Mouse (Mus musculus) C2C12 (cell line): ENCODE measurements around the gene Nrm. TPM values are rescaled to one million over a fixed set of nuclear protein-coding genes. Genes with fewer than 3 reads are reported as not detected.

Experiments used
- H3K27me3 ChIP-seq: one replicate; pipeline ENCODE4 v1.6.1; 2011; ENCODE audit not compliant: control insufficient read depth, insufficient read depth, insufficient read length
- H3K36me3 ChIP-seq: one replicate; pipeline ENCODE4 v1.6.1; 2011; ENCODE audit not compliant: control insufficient read depth, insufficient read depth
- H3K4me3 ChIP-seq: one replicate; pipeline ENCODE4 v1.5.1; 2011; ENCODE audit warnings: mild to moderate bottlenecking, control low read depth; ENCODE audit not compliant: poor library complexity, insufficient read depth, severe bottlenecking
- H3K79me2 ChIP-seq: one replicate; pipeline ENCODE4 v1.6.1; 2011; ENCODE audit not compliant: control insufficient read depth, insufficient read depth
- H3K79me3 ChIP-seq: one replicate; pipeline ENCODE4 v1.6.1; 2011; ENCODE audit warnings: low read depth, control low read depth
- H3ac ChIP-seq: one replicate; pipeline ENCODE3; 2011; ENCODE audit warnings: low read depth; ENCODE audit not compliant: control insufficient read depth, insufficient read length
- CEBPB ChIP-seq: IDR thresholded peaks from one replicate; pipeline ENCODE4 v1.6.1; 2011; ENCODE audit warnings: low read depth, mild to moderate bottlenecking, control low read depth, moderate library complexity
- CTCF ChIP-seq: IDR thresholded peaks from one replicate; pipeline ENCODE4 v1.5.1; 2011; ENCODE audit not compliant: control insufficient read depth, insufficient read depth, insufficient read length
- FOSL1 ChIP-seq: IDR thresholded peaks from one replicate; pipeline ENCODE4 v1.8.0; 2011; ENCODE audit warnings: mild to moderate bottlenecking, low read length; ENCODE audit not compliant: poor library complexity, insufficient read depth, severe bottlenecking
- MAX ChIP-seq: IDR thresholded peaks from one replicate; pipeline ENCODE4 v1.6.1; 2011; ENCODE audit warnings: mild to moderate bottlenecking, control low read depth
- MYOD1 ChIP-seq: IDR thresholded peaks from one replicate; pipeline ENCODE4 v1.6.1; 2011; ENCODE audit warnings: low read depth; ENCODE audit not compliant: control insufficient read depth, insufficient read length
- MYOG ChIP-seq: IDR thresholded peaks from one replicate; pipeline ENCODE4 v1.6.1; 2011; ENCODE audit not compliant: control insufficient read depth, insufficient read length; ENCODE audit errors: extremely low read depth
- USF1 ChIP-seq: IDR thresholded peaks from one replicate; pipeline ENCODE4 v1.6.1; 2011; ENCODE audit warnings: low read depth, mild to moderate bottlenecking, control low read depth, moderate library complexity
- polyA plus RNA-seq: library from polyadenylated mRNA; unstranded; fragments of >200 nt; fragmentation: generic; extraction: Trizol; gene quantifications from one replicate; pipeline ENCODE4 v1.2.1, GENCODE M21; 2012; ENCODE audit warnings: missing spikeins

The Nrm gene
- polyA plus RNA-seq, 1 experiment = 25.5 TPM

DNA sequence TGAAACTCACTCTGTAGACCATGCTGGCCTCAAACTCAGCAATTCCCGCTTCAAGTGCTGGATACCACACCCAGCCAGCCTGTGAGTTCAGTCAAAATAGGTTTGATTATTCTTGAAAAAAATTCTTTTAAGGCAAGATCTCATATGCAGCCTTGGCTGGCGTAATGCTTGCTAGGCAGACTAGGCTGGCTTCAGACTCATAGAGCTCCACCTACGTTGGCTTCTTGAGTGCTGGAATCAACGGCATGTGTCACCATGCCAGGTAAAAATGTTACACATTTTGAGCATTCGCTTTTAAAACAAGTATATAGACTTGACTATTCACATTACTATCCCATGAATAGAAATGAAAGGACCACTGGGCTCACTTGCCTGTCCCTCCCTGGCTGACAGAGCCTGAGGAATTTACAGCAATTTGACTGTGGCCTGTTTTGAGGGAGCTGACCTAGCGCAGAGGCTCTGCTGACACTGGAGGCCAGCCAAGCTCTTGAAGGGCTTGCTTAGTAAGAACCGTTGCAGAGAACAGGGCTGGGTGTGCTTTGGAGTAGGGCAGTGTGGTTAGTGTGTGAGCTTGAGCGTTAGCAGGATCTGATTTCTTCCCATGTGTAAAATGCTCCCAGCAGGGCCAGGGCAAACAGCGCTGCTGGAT lies 42.3 kb downstream of the Nrm start:
- Histone ChIP-seq H3K79me3 (no peaks in the 10 kb centered on the region), H3K4me3 (no peak overlapping the region), H3ac (no peak overlapping the region), H3K27me3 (no peaks in the 10 kb centered on the region), H3K36me3 (peaks cover 19% of the 10 kb centered on the region), H3K79me2 (peaks cover 1% of the 10 kb centered on the region)
- TF ChIP-seq CTCF (no peak), MAX (no peak), USF1 (no peak), CEBPB (no peak), MYOD1 (no peak), MYOG (no peak), FOSL1 (no peak)

DNA sequence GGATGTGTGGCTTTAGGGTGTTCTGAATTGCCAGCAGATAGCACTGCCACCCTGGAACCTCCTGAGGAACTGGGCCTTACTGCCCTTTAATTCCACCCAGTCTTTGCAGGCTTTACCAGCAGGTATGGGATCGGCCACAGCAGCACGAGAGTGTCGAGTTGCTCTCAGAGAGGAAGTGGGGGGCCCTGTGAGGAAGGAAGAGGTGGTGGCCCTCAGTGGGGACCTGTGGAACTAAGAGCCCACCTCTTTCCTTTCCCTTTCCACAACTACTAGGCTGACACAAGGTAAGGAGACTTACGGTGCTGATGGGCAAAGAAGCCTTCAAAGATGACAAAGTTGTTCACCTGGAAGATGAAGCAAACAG lies 42.9 kb downstream of the Nrm start:
- peaks cover 6% of the 10 kb centered on the region for H3K79me2 ChIP-seq
- H3K4me3 ChIP-seq = no peak overlapping the region
- peaks cover 3% of the 10 kb centered on the region for H3K79me3 ChIP-seq
- no peak overlapping the region for H3ac ChIP-seq
- no peaks in the 10 kb centered on the region for H3K27me3 ChIP-seq
- TF ChIP-seq MYOG (no peak), MAX (no peak), USF1 (no peak), CTCF (no peak), CEBPB (no peak), FOSL1 (no peak), MYOD1 (no peak)
- H3K36me3 ChIP-seq = peaks cover 19% of the 10 kb centered on the region

DNA sequence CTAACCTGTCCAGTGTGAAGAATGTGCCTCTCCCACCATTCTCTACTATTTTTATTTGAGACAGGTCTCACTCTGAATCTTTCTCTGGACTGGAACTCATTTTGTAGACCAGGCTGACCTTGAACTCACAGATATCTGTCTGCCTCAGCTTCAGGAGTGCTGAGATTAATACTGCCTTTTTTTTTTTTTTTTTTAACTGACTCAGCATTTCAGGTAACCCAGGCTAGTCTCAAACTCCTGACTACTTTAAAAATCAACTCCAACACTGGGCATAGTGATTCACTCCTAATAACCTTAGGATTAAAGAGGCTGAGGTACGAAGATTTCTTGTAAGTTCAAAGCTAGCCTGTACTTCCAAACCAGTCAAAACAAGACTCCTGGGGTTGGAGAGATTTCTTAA lies 44.5 kb downstream of the Nrm start:
- TF ChIP-seq CEBPB (no peak), FOSL1 (no peak), MYOD1 (no peak), CTCF (no peak), MAX (no peak), USF1 (no peak), MYOG (no peak)
- H3K79me2 ChIP-seq = peaks cover 18% of the 10 kb centered on the region
- H3K36me3 ChIP-seq = peaks cover 19% of the 10 kb centered on the region
- H3K27me3 ChIP-seq = no peaks in the 10 kb centered on the region
- H3K4me3 ChIP-seq = no peak overlapping the region
- H3ac ChIP-seq = no peak overlapping the region
- H3K79me3 ChIP-seq = peaks cover 6% of the 10 kb centered on the region

DNA sequence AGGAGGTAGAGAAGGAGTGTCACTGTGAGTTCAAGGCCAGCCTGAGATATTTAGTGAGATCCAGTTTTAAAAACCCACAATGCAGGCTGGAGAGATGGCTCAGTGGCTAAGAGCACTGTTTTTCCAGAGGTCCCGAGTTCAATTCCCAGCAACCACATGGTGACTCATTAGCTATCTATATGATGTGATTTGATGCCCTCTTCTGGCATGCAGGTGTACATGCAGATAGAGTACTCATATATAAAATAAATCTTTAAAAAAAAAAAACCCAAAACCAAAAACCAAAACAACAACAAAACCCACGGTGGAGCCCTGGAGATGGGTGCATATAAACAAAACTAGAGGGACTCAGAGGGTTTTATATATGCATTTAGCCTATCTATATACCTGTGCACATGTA lies 46.5 kb downstream of the Nrm start:
- H3K4me3 ChIP-seq = no peak overlapping the region
- TF ChIP-seq MYOG (no peak), USF1 (no peak), CTCF (no peak), CEBPB (no peak), MAX (no peak), MYOD1 (no peak), FOSL1 (no peak)
- H3K27me3 ChIP-seq = no peaks in the 10 kb centered on the region
- peaks cover 33% of the 10 kb centered on the region for H3K79me2 ChIP-seq
- H3ac ChIP-seq = no peak overlapping the region
- peaks cover 7% of the 10 kb centered on the region for H3K79me3 ChIP-seq
- H3K36me3 ChIP-seq = peaks cover 36% of the 10 kb centered on the region

DNA sequence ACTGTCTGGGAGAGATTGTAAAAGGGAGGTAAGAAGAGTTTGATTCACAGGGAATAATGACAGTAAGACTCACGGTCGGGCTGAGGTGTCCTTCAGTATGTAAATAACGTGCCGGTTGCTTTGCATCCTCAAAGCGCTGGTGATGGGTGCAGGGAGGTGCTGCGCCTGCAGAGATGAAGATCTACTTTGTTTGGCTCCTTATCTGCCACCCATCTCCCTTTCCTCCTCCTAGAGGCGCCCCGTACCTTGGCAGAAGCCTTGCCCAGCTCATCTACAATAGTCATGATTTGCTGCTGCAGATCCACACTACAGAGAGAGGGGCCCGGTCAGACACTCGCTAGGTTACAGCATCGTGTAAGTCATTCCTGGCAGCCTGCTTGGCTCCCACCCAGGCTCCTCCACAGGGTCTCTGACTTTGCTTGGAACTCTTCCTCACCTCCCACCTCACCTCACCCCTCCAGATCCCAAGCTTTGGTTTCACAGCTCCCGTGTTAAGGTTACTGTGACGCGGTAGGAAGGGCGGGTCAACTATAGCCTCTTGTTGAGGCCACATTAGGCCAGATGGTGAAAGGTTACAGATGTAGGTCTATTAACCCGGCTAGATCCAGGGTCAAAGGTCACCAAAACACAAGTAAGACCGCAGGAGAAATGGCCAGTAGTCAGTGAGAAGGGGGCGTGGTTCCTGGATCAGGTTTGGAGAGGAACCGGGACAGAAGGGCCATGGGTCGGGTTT lies 48.2 kb downstream of the Nrm start:
- H3K79me3 ChIP-seq = peaks cover 18% of the 10 kb centered on the region
- H3ac ChIP-seq = peak overlapping the region; percentile 64
- H3K36me3 ChIP-seq = peaks cover 44% of the 10 kb centered on the region
- TF ChIP-seq MAX (no peak), MYOG (no peak), MYOD1 (no peak), CTCF (no peak), CEBPB (no peak), FOSL1 (no peak), USF1 (no peak)
- no peaks in the 10 kb centered on the region for H3K27me3 ChIP-seq
- peaks cover 51% of the 10 kb centered on the region for H3K79me2 ChIP-seq
- H3K4me3 ChIP-seq = peak overlapping the region; percentile 48

DNA sequence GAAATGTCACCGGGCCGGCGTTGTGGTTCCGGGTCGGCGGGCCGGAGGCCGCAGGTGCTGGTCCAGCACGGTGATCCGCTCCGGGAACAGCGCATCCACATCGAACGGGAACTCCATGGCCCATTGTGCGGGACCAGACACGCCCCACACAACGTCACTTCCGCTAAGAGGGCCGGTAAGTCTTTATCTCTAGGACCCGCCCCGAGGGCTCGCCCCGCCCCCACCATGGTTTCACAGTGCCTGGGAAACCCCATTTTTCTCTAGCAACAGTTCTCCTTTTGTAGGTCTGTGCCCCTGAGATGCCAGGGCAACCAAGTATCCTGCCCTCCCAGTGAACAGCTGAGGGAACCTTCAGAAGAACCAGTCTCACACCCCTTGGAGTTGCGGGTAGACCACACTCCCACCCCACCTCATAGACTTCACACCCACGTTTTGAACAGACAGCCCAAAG lies 48.8 kb downstream of the Nrm start, which contains the start of gene Atat1:
Gene Atat1, minus strand, starts transcription at position 157 of the 451 bp plus-strand sequence.
- peaks cover 24% of the 10 kb centered on the region for H3K79me3 ChIP-seq
- peaks cover 48% of the 10 kb centered on the region for H3K36me3 ChIP-seq
- H3K27me3 ChIP-seq = no peaks in the 10 kb centered on the region
- H3K4me3 ChIP-seq = peak within 1 kb of the TSS; percentile 48
- TF ChIP-seq MYOG = no peak
- no peak for TF ChIP-seq USF1
- no peak for TF ChIP-seq MAX
- TF ChIP-seq FOSL1 = no peak
- TF ChIP-seq MYOD1 = no peak
- H3K79me2 ChIP-seq = peaks cover 57% of the 10 kb centered on the region
- H3ac ChIP-seq = peak within 1 kb of the TSS; percentile 64
